Mouse (Mus musculus) kidney, embryonic 15.5 days (tissue): ENCODE results near the gene Klf16. TPM values are rescaled to one million over a fixed set of nuclear protein-coding genes. Genes with fewer than 3 reads are reported as not detected.
A peak's percentile ranks its signal among the peaks of the same experiment; 100 is the strongest.

Source experiments
- ATAC-seq: fragments of 200-750 bp; cut with Nextera tagmentation; replicated peaks from 2 replicates; pipeline ENCODE4 v1.8.0; 2017; ENCODE audit warnings: moderate TSS enrichment; ENCODE audit not compliant: low FRiP score
- H3K27ac ChIP-seq: fragments of 300-500 bp; sonication (generic); 2 replicates; pipeline ENCODE4 v1.5.1; 2015; ENCODE audit warnings: mild to moderate bottlenecking, inconsistent platforms
- H3K27me3 ChIP-seq: fragments of 300-500 bp; sonication (generic); 2 replicates; pipeline ENCODE4 v1.6.1; 2015; ENCODE audit warnings: inconsistent platforms
- H3K36me3 ChIP-seq: fragments of 300-500 bp; sonication (generic); 2 replicates; pipeline ENCODE4 v1.6.1; 2015; ENCODE audit warnings: inconsistent platforms
- H3K4me1 ChIP-seq: fragments of 300-500 bp; sonication (generic); 2 replicates; pipeline ENCODE4 v1.6.1; 2015; ENCODE audit warnings: inconsistent platforms
- H3K4me2 ChIP-seq: fragments of 300-500 bp; sonication (generic); 2 replicates; pipeline ENCODE4 v1.6.1; 2015; ENCODE audit warnings: moderate library complexity, mild to moderate bottlenecking, inconsistent platforms
- H3K4me3 ChIP-seq: fragments of 300-500 bp; sonication (generic); replicated peaks from 2 replicates; pipeline ENCODE4 v1.5.1; 2015; ENCODE audit warnings: mild to moderate bottlenecking, inconsistent platforms
- H3K9ac ChIP-seq: fragments of 300-500 bp; sonication (generic); 2 replicates; pipeline ENCODE4 v1.6.1; 2015; ENCODE audit warnings: mild to moderate bottlenecking, inconsistent platforms
- H3K9me3 ChIP-seq: fragments of 300-500 bp; sonication (generic); replicated peaks from 2 replicates; pipeline ENCODE4 v1.6.1; 2016; ENCODE audit warnings: inconsistent platforms
- WGBS: fragments of 180-500 bp; shearing (Covaris S2); methylation state at CpG from one replicate; pipeline ENCODE4 v1.1.7; 2015; ENCODE audit warnings: mixed read lengths; 5-methylcytosine and 5-hydroxymethylcytosine counted together
- polyA plus RNA-seq: library from polyadenylated mRNA; unstranded; fragments of >200 nt; fragmentation: Nextera tagmentation; extraction: Ambion mirVana; gene quantifications from 2 replicates; pipeline ENCODE4 v1.2.1, GENCODE M21; 2015

Klf16 gene
- polyA plus RNA-seq, 1 experiment from 2014 or later = 11.2 TPM

DNA sequence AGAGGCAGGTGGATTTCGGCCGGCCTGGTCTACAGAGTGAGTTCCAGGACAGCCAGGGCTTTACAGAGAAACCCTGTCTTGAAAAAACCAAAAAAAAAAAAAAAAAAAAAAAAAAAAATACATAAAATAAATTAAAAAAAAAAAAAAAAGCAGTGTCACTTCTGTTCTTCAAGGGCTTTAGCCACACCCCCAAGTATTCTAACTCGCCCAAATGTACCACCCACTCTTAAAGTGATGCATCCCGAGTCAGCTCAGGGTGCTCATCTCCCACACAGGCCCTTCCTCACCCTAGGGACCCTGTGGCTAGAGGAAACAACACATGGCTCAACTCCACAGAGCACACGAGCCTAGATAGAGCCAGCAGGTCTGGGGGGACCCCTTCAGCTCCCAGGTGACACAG lies 5.9 kb upstream of the Klf16 start:
- Histone ChIP-seq H3K9ac (no peak overlapping the region), H3K9me3 (no peaks in the 10 kb centered on the region), H3K4me2 (no peak overlapping the region), H3K36me3 (peaks cover 45% of the 10 kb centered on the region), H3K27ac (no peak overlapping the region), H3K4me1 (peaks cover 51% of the 10 kb centered on the region), H3K27me3 (no peaks in the 10 kb centered on the region), H3K4me3 (no peak overlapping the region)
- no peak for ATAC-seq
- WGBS = 92% methylated on average over 5 of the region's 5 CpGs

DNA sequence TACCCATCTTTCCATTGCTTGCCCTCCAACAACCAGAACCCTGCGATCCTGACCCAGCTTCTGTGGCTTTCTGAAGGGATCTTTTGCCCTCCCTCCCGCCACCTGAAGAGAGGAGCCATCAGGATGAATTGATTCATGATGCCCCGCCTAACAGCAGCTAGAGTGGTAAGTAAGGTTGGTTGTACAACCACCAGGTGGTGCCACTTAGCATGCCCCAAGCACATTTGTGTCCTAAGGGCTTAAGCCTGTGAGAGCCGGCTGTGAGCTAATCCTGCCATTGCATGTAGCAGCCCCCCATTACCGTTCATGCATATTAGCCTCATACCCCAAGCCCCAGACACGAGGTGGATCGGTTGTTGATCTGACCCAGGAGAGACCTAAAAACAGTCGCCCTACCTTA lies 1.8 kb upstream of the Klf16 start:
- peak overlapping the region; percentile 96 for H3K4me2 ChIP-seq
- no peaks in the 10 kb centered on the region for H3K9me3 ChIP-seq
- peaks cover 19% of the 10 kb centered on the region for H3K36me3 ChIP-seq
- H3K4me3 ChIP-seq = peak overlapping the region; percentile 88
- H3K4me1 ChIP-seq = peaks cover 51% of the 10 kb centered on the region
- 0 out of 2 replicates have a peak overlapping the region, but pooled peaks have one; percentile 6 for H3K9ac ChIP-seq
- ATAC-seq = no peak; the same call in 1 of the 2 replicates
- H3K27me3 ChIP-seq = no peaks in the 10 kb centered on the region
- peak overlapping the region; percentile 97 for H3K27ac ChIP-seq
- 6% methylated on average over 8 of the region's 8 CpGs for WGBS

DNA sequence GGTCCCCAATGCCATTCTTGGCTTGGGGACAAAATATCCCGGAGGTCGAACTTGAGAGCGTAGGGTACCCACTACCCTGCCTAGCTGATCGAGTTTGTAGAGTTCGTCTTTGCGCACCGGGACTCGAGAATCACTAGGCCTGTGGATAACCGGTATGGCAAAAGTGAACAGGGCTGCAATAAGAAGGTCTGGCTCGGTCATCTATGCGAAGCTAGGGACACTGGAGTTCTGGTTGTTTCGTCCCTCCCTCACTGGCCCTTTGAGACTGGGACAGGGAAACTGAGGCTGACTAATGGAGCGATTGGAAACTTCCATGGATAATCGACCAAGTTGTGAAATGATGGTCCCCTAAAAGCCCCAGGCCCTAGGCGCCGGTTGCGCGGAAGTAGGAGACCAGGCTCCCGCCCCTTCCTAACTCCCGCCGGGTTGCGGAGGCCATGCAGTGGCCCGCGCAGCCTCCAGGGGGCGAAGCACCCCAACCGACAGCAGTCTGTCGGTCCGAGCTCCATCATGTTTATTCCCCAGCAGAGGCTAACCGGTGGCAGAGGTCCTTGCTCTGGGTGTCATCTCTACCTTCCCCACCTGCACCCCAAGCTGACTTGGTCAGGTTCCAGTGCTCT lies 1.1 kb upstream of the Klf16 start:
- Histone ChIP-seq H3K9ac (peak overlapping the region; percentile 82), H3K4me2 (peak overlapping the region; percentile 96), H3K4me1 (peaks cover 55% of the 10 kb centered on the region), H3K4me3 (peak overlapping the region; percentile 88), H3K27ac (peak overlapping the region; percentile 97), H3K9me3 (no peaks in the 10 kb centered on the region), H3K36me3 (peaks cover 12% of the 10 kb centered on the region), H3K27me3 (no peaks in the 10 kb centered on the region)
- under 1% methylated on average over 29 of the region's 29 CpGs for WGBS
- ATAC-seq = peak; percentile 30

DNA sequence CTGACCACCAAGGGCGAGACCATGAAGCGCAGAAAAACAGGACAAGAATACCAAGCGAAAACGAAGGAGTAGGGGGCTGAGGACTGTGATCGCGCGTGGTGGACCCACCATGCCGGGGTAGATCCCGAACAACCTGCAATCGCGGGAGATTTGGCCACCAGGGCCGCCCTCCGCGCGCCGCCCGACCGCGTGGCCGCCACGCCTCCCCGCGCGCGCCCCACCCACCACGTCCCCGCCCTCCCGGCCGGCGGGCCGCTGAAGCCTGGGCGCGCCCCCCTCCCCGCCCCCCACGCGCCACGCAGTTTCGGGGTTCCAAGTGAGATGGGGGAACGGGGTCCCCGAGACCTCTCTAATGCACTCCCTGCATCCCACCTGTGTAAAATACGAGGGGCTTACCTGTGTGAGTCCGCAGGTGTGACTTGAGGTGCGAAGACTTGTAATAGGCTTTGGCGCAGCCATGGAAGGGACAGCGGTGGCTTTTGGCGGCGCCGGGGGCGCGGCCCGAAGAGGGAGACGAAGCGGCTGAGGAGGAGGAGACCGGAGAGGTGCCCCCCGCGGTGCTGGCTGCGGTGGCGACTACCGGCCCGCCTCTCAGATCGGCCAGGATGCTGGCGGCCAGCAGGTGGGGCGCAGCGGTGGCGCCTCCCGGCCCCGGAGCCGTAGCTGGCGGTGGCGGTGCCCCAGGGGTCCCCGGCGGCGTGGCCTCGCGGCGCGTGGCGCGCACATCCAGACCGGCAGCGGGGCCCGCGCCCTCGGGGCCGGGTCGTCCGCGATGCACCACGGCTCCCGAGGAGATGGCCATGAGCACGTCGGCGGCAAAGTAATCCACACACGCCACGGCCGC lies 548 bp downstream of the Klf16 start:
- Histone ChIP-seq H3K36me3 (0 out of 2 replicates have a peak, but pooled peaks cover 2% of the 10 kb centered on the region), H3K4me2 (peak overlapping the region; percentile 96), H3K9ac (peak overlapping the region; percentile 82), H3K4me3 (peak overlapping the region; percentile 88), H3K4me1 (peaks cover 70% of the 10 kb centered on the region), H3K9me3 (no peaks in the 10 kb centered on the region), H3K27me3 (no peaks in the 10 kb centered on the region), H3K27ac (peak overlapping the region; percentile 97)
- under 1% methylated on average over 92 of the region's 96 CpGs for WGBS
- ATAC-seq = peak; percentile 2; the same call in 1 of the 2 replicates

DNA sequence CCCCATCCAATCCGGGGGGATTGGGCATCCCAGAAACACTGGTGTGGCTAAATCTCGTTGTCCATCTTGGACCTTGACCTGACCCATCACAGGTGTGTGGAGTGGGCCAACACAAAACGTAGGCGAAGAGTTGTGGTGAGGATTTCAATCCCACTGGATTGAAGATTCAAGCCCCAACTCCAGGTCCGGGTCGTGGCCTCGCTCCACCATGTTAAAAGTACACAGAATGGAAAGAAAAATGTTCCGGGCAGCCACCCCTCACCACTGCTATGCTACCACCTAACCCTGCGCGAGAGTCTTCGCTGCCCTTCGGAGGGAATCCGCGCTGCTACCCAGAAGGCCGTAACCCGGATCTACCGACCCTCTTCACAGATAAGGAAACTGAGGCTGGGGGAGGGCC lies 1.2 kb downstream of the Klf16 start:
- Histone ChIP-seq H3K9ac (peak overlapping the region; percentile 82), H3K4me2 (peak overlapping the region; percentile 96), H3K4me1 (peaks cover 76% of the 10 kb centered on the region), H3K4me3 (peak overlapping the region; percentile 88), H3K27ac (0 out of 2 replicates have a peak overlapping the region, but pooled peaks have one; percentile 97), H3K9me3 (no peaks in the 10 kb centered on the region), H3K27me3 (no peaks in the 10 kb centered on the region), H3K36me3 (no peaks in the 10 kb centered on the region)
- ATAC-seq = no peak
- WGBS = 12% methylated on average over 17 of the region's 17 CpGs

DNA sequence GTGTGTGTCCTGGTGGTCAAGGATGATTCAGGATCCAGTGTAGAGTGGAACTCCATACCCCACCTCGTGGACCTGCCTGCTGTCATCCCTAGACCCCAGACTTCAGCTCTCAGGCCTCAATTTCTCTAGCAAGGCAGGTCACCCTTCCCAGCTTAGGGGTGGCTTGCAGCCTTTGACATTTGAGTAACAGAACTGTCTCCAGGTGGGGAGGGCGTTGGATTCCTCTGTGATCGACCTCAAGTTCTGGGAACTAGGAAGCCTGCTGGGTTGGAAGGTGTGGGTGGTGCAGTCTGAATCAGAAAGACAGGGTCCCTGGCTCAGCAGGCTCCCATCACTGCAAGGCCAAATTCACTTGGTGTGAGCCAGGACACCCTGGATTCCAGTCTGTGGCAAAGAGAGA lies 2.2 kb downstream of the Klf16 start:
- Histone ChIP-seq H3K9ac (peak overlapping the region; percentile 14; the same call in 1 of the 2 replicates), H3K9me3 (no peaks in the 10 kb centered on the region), H3K27me3 (no peaks in the 10 kb centered on the region), H3K4me3 (peak overlapping the region; percentile 88; the same call in 1 of the 2 replicates), H3K4me2 (peak overlapping the region; percentile 96; the same call in 1 of the 2 replicates), H3K4me1 (peaks cover 86% of the 10 kb centered on the region), H3K36me3 (no peaks in the 10 kb centered on the region), H3K27ac (no peak overlapping the region)
- WGBS = 64% methylated on average over 3 of the region's 3 CpGs
- no peak for ATAC-seq

DNA sequence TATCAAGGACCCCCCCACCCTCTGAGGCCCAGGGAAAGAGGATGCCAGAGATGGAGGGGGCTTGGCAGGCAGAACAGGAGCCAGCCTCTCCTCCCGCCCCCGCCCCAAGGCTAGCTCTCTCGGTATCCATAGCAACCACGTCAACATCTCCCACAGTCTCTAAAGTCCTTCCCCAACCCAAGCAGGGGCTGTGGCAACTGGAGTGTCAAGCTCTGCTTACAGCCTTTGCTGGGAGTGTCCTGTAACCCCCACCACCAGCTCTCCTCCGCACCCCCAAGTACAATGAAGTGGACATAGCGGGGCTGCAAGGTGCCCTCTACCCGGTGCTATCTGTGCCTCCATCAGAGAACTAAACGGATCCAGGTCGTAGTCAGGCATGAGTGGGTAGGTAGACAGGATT lies 3.2 kb downstream of the Klf16 start:
- Histone ChIP-seq H3K27me3 (no peaks in the 10 kb centered on the region), H3K4me3 (no peak overlapping the region), H3K9me3 (no peaks in the 10 kb centered on the region), H3K36me3 (no peaks in the 10 kb centered on the region), H3K4me2 (peak overlapping the region; percentile 4; the same call in 1 of the 2 replicates), H3K4me1 (peaks cover 87% of the 10 kb centered on the region), H3K9ac (no peak overlapping the region), H3K27ac (no peak overlapping the region)
- 54% methylated on average over 9 of the region's 9 CpGs for WGBS
- ATAC-seq = no peak

GRCm38 (mm10) chr10:80572477-80572876 lies 4.6 kb downstream of the Klf16 start:
- Histone ChIP-seq H3K4me1 (peaks cover 77% of the 10 kb centered on the region), H3K4me3 (no peak overlapping the region; the same call in 1 of the 2 replicates), H3K27ac (peak overlapping the region; percentile 74; the same call in 1 of the 2 replicates), H3K27me3 (no peaks in the 10 kb centered on the region), H3K4me2 (no peak overlapping the region), H3K9me3 (no peaks in the 10 kb centered on the region), H3K9ac (no peak overlapping the region), H3K36me3 (peaks cover 14% of the 10 kb centered on the region)
- no peak for ATAC-seq
- WGBS = 83% methylated on average over 2 of the region's 2 CpGs

- Histone ChIP-seq H3K4me1 (peaks cover 79% of the 10 kb centered on the region), H3K4me3 (peak overlapping the region; percentile 25), H3K9ac (peak overlapping the region; percentile 39), H3K27ac (peak overlapping the region; percentile 74), H3K27me3 (no peaks in the 10 kb centered on the region), H3K4me2 (peak overlapping the region; percentile 59), H3K9me3 (no peaks in the 10 kb centered on the region), H3K36me3 (peaks cover 19% of the 10 kb centered on the region)
- 15% methylated on average over 29 of the region's 30 CpGs for WGBS
- ATAC-seq = peak; percentile 19; the same call in 1 of the 2 replicates
Measured at GRCm38 (mm10) chr10:80570871-80571836, 6.0 kb downstream of the Klf16 start.

DNA sequence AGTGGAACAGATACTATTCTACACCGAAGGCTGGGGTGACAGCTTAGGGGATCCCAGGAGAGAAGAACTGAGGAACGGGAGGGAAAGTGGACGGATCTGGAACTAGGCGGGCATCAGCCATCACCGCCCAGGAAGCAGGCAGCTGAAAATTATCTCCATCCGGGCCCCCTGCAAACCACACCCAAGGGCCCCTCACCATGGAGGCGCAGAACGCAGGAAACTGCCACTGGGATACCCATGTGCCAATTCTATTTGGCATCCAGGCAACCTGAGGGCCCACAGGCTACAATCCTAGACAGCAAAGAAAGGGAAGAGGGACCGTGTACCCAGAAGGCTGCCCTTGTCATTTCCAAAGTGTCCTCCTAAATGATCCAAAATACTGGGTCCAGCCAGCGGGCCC lies 6.7 kb downstream of the Klf16 start:
- ATAC-seq = no peak
- Histone ChIP-seq H3K4me1 (peaks cover 72% of the 10 kb centered on the region), H3K36me3 (peaks cover 24% of the 10 kb centered on the region), H3K9me3 (no peaks in the 10 kb centered on the region), H3K27ac (0 out of 2 replicates have a peak overlapping the region, but pooled peaks have one; percentile 74), H3K4me2 (peak overlapping the region; percentile 59; the same call in 1 of the 2 replicates), H3K27me3 (no peaks in the 10 kb centered on the region), H3K4me3 (peak overlapping the region; percentile 25; the same call in 1 of the 2 replicates), H3K9ac (no peak overlapping the region)
- 86% methylated on average over 10 of the region's 10 CpGs for WGBS

DNA sequence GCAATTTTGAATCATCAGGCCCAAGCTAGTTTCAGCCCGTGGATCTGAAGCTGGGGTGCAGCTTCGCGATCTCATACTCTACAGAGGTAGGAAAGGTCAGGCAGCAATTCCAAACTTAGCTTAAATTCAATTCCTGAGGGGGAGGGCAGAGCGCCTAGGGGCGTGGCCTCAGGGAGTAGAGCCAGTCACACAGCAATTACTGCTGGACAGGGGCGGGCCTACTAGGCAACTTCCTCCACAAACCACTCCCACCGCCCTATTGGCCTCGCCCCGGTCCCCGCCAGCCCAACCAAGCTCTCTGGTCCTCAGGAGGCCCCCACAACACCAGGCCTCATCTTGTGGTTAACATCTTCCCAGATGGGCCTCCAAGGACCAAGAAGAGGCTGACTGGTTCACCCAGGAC lies 7.5 kb downstream of the Klf16 start:
- ATAC-seq = peak; percentile 52; the same call in 1 of the 2 replicates
- Histone ChIP-seq H3K27me3 (no peaks in the 10 kb centered on the region), H3K4me1 (peaks cover 64% of the 10 kb centered on the region), H3K27ac (0 out of 2 replicates have a peak overlapping the region, but pooled peaks have one; percentile 18), H3K4me2 (peak overlapping the region; percentile 42), H3K36me3 (peaks cover 26% of the 10 kb centered on the region), H3K9me3 (no peaks in the 10 kb centered on the region), H3K9ac (no peak overlapping the region), H3K4me3 (peak overlapping the region; percentile 17; the same call in 1 of the 2 replicates)
- 36% methylated on average over 10 of the region's 10 CpGs for WGBS
